Mouse (Mus musculus) layer of hippocampus, postnatal 14 days (tissue): ENCODE data around the gene Cbs. TPM values are rescaled to one million over a fixed set of nuclear protein-coding genes. Genes with fewer than 3 reads are reported as not detected.
A peak's percentile ranks its signal among the peaks of the same experiment; 100 is the strongest.

Experiments used
- DNase-seq, 2 experiments: peaks; one replicate each; pipeline ENCODE4 v3.0.0; 2021 to 2022; ENCODE audit warnings: low spot score in 2 of 2, mixed read lengths in 1 of 2
- long read RNA-seq, 2 experiments: library from polyadenylated mRNA; stranded (forward); transcript quantifications; one replicate each; pipeline ENCODE4 v2.0.0; 2021
- total RNA-seq, 2 experiments: library from RNA; stranded (reverse); gene quantifications; 2 replicates each; pipeline ENCODE4 v1.2.3; 2021

Gene Cbs
- 10 to 100 TPM; 75.4 to 91.4 TPM for total RNA-seq
- long read RNA-seq, experiment 1, full-length matches to known transcripts, result 82 of 89 reads
- long read RNA-seq, experiment 1, partial matches to known transcripts, result 4 of 89 reads
- long read RNA-seq, experiment 1, other reads (novel, unspliced or antisense), result 3 of 89 reads
- long read RNA-seq, experiment 2, full-length matches to known transcripts, result 77 of 96 reads
- long read RNA-seq, experiment 2, partial matches to known transcripts, result 15 of 96 reads
- long read RNA-seq, experiment 2, other reads (novel, unspliced or antisense), result 4 of 96 reads

DNA sequence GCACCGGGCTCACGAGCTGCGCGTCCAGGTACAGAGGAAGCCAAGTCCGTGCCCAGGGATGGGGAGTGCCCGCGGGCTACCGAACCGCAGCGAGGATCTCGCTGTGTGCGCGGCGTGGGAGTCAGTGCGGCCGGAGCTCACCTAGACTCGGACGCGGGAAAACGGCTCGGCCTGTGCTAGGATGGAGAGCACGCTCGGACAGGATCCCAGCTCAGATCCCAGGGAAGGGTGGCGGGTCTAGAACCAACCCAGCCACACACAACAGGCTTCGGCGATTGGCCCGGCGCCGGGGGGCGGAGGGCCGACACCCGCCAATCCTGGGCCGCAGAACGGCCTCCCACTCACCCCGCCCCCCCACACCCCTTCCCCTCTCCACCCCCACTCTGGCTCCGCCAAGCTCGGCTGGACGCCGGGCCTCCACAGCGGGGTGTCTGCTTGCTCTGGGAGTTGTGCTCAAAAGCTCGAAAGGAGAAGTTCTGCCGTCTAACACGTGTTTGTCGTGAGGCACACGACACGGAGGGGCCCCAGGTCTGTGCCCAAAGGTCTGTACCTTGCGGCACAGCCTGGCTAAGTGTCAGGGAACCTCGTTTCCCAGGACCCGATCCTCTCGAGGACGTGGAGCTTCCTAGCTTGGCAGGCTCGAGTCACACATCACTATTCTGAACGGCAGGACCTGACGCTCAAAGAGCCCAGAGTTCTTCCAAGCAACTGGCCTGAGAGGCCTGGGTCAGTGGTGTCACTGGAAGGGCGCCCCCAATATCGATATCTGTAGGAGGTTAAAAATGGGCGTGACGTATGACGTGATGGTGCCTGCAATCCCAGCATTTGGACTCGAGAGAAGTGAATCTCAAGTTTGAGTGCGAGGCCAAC lies at the start of gene Cbs:
TSS of gene Cbs (minus strand) at position 297 of the 870 bp plus-strand sequence.
- DNase-seq, result peak; percentile 65 to 79

DNA sequence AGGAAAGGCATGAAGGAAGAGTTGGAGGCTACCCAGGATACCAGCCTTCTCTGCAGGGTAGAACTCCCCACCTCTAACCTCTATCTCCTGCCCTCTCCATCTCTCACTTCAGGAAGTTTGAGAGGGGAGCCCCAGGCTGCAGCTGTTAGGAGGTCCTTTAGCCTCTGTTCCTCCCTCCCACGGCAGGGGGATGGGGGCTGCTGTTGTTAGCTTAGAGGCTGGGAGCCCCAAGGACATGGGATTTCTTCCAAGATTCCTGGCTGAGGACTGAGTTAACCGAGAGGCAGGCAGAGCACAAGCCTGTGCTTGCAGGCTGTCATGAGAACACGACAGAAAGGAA lies 49.2 kb upstream of the Cbs start:
- DNase-seq, result no peak

GRCm38 (mm10) chr17:31685514-31686224 lies 48.6 kb upstream of the Cbs start:
- DNase-seq, result peak; percentile 85 to 91

- DNase-seq, result no peak
Measured at GRCm38 (mm10) chr17:31680450-31680849, 43.4 kb upstream of the Cbs start.

GRCm38 (mm10) chr17:31677507-31677906 lies 40.5 kb upstream of the Cbs start, which contains the start of gene Cryaa:
TSS of gene Cryaa (plus strand) at chr17:31677807.
- DNase-seq, result no peak

DNA sequence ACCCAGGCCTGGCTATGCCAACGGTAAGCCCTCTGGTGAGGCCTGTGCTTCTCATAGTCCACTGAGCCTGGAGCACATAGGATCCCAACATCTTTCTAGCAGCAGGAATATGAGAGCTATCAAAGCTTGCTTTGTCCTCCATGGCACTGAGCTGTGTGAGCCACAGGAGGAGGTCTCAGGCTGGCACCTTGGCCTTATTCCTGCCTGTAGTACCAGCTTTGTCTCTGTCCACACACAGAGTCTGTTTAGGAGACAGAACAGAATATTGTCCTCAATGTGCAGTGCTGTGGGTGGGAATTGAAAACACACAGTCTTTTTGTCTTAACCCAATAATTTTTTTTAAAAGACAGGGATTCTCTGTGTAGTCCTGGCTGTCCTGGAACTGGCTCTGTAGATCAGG lies 37.4 kb upstream of the Cbs start:
- no peak for DNase-seq

DNA sequence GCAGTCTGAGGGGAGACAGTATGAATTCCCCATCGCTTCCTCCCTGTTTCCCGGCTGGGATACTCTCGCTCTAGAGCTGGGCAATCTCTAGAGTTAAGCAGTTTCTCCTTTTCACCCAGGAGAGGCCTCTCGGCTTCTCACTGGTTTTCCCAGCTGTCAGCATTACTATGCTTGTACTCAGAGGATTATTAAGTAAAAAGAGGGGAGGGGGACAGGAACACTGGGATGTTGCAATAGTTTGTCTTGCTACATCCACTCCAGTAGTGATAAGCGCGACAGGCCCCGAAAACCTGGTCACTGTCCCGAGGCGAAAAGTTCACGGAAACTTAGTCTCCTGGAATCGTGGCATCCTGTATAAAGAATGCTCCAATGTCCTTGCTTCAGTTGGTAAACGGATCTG lies 35.2 kb upstream of the Cbs start:
- DNase-seq, result no peak

DNA sequence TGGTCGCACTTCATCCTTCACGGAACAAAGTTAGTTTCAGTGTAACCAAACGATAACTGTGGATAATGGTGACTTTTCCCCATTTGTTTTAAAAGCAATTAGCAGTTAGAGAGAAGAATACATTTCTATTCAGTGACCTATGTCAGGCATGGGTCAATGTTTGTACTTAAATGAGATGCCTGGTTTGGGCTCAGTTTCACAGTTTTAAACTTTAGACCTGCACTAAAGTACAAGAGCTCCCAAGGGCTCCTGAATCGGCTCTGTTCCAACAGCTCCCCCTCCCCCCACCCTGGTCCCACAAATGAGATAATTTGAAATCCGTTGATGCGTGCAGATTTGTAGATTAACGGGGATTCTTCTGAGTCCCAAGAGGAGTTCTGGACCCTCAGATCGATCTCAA lies 34.7 kb upstream of the Cbs start:
- no peak for DNase-seq

GRCm38 (mm10) chr17:31670163-31670562 lies 33.1 kb upstream of the Cbs start:
- no peak for DNase-seq

GRCm38 (mm10) chr17:31668306-31668705 lies 31.3 kb upstream of the Cbs start:
- DNase-seq, result no peak

- DNase-seq, result peak; percentile 74 to 81
Measured at GRCm38 (mm10) chr17:31664760-31665159, 27.7 kb upstream of the Cbs start.

GRCm38 (mm10) chr17:31662855-31663254 lies 25.8 kb upstream of the Cbs start:
- DNase-seq, result no peak

DNA sequence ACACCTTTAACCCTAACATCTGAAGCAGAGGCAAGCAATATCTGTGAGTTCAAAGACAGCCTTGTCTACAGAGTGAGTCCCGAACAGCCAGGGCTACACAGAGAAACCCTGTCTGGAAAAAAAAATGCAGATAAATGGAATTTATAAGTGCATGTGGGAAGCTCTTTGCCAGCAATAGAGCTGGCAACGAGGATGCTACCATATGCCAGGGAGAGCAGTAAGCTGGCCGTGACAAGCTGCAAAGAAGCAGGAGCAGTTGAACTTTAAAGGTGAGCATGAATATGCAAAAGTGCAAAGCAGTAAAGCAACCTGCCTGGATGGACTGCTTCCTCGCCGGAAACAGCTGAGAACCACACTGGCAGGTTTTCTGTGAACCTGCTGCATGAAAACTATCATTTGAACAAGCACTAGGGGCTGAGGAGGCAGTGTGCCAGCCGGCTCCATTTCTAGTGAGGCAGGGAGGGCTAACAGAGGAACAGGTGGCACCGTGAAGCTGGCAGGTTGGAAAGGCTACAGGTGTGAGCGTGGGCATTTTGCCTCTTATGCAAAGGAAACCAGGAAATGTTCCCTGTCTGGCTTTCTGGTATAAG lies 23.7 kb upstream of the Cbs start:
- peak; percentile 79 to 84 for DNase-seq

GRCm38 (mm10) chr17:31658468-31659185 lies 21.6 kb upstream of the Cbs start, which contains the start of gene U2af1:
TSS of gene U2af1 (minus strand) at chr17:31658892.
- peak; percentile 99 for DNase-seq

DNA sequence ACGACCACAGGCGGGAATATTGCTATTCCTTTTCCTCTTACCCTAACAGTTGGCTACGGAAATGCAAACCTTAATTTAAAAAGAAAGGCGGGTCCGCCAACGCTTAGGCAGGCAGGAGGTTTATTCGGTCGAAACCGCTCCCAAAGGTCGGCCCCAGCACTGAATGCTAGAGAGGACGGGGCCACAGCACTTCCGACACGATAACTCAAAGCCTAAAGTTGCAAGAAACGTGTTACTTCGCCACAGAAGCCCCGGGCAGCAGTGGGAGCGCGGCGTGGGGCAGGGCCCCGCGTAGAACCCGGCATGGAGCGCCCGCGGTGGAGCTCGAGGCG lies 21.1 kb upstream of the Cbs start:
- no peak for DNase-seq

DNA sequence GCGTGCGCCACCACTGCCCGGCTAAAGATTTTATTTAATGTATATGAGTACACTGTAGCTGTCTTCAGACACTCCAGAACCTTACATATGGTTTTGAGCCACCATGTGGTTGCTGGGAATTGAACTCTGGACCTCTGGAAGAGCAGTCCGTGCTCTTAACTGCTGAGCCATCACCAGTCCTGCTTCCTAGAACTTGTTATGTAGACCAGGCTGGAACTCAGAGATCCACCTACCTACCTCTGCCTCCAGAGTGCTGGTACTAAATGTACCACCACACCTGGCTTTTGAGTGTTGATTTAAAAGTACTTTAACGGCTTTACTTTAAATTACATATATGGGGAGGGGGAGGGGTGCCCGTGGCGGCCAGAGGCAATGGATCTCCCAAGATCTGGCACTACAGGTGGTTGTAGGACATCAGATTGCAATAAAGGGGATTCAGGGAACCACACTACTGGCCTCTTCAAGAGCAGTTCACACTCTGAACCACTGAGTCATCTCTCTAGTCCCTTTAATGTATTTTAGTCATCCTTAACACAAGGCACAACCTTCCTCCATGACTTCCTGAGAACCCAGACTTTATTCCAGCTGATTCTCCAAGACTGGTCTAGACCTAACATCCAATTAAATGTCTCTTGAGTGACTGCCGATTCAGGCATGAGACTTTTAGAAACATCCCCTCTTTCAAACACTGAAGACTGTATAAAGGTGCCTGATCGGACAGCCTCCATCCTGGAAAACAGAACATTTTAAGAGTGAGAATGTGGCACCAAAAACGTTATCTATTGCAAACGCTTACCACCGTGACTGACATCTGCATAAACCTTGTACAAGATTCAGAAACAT lies 20.3 kb upstream of the Cbs start:
- DNase-seq, result no peak

DNA sequence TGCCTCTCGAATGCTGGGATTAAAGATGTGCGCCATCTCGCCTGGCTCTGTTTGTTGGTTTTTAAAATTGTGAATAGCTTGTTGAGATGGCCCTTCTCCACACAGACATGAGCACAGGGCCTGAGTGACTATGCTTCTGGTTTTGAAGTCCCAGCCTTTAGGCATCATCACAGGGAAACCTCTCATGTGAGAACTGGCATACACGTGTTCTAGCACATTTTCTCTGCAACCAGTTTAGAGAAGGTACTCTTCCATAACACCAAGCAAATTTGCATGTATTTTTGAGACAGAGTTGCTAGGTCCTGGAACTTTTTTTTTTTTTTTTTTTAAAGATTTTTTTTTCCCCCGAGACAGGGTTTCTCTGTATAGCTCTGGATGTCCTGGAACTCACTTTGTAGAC lies 19.6 kb upstream of the Cbs start:
- DNase-seq, result no peak

DNA sequence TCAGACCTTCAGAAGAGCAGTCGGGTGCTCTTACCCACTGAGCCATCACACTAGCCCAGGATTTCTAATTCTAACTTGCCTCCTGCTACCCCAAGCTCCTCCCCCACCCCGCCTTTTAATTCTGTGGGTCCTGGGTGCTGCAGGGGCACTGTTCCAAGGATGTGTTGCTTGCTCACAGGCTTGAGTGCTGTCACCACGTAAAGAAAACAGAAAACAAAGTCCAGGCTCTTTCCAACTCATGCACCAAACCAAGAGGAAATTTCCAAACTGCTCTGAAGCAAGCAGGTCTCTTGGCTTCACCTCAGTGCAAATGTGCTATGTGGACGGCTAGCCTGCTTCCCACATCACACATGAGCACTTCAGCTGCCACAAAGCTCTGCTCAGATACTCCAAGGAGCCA lies 18.3 kb upstream of the Cbs start:
- no peak for DNase-seq

- DNase-seq, result no peak
Measured at GRCm38 (mm10) chr17:31653277-31653676, 16.2 kb upstream of the Cbs start.

- no peak for DNase-seq
Measured at GRCm38 (mm10) chr17:31652152-31652551, 15.1 kb upstream of the Cbs start.
